Mouse (Mus musculus): ENCODE measurements around the gene Scly.

DNA sequence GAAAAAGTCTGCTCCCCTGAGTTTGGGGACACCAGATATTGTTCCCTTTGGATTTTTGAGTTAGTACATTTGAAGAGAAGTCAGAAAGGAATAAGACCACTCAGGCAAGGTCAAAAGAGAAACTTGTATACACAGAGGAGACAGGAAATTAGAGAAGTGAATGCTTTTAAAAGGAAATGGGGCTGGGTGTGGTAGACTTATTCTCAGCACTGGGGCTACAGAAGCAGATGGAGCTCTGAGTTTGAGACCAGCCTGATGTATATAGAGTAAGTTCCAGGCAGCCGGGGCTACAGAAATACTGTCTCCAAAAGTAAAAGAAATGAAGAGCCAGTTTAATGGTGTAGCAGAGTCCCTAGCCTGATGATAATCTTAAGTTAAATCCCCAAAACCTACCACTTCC lies 15.6 kb upstream of the Scly start:
- no peak for TF ChIP-seq GATA1 (IDR thresholded peaks at IDR 0.05; ENCODE audit: low read length)
- TF ChIP-seq TAL1 (IDR thresholded peaks at IDR 0.05; ENCODE audit: low read length), result no peak

All from erythroblast, embryonic 14.5 days (primary cell).